Comparison of ENCODE assay signal across 1 mouse cellular context in the genomic region with DNA sequence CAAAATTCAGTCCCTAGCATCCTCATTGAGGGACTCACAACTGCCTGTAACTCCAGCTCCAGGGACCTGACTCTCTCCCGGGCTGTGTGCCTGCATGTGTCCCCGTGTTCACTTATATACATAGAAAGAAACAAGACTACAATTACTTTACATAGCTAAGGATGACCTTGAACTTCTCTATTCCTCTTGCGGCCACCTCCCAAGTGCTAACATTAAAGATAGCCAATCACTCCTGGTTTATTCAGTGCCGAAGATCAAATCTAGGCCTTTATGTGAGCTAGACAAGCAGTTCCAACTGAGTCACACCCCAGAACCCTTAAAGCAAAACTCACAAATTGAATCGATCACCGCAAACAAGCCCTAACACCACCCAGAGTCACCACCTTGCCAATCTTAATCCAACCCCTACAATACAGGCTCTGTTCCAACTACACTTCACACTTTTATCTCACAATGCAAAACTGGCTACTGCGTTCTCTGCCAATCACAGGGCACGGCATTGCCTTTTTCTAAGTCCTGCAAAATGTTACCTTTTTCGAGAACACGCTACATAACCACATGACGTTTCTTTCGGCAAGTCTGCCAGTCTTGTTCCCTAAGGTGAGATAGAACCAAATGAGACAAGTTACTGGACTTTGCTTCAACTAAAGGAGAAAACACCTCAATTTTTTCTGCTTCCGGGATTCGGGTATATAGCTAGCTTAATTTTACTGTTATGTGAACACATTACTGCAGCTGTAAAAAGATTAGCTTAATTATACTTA.
TF ChIP-seq lines count a peak whose summit lies in the region.

No protein-coding gene starts in this region.

TF ChIP-seq in MEL, 35 proteins besides CTCF, POLR2A, EP300 and RAD21 (continued from another document):
- TF ChIP-seq E2F4 (IDR thresholded peaks at IDR 0.05; ENCODE audit: borderline replicate concordance, low read depth, low read length) (0 out of 2 replicates have a peak, but pooled peaks have one; percentile 33), ZC3H11A (IDR thresholded peaks at IDR 0.05; ENCODE audit: low read depth, low read length) (no peak), TBP (IDR thresholded peaks at IDR 0.05; ENCODE audit: low read depth, low read length) (peak; percentile 83), POLR2AphosphoS5 (IDR thresholded peaks at IDR 0.05; ENCODE audit: borderline replicate concordance, low read depth, low read length) (no peak), CHD1 (IDR thresholded peaks at IDR 0.05; ENCODE audit: low read depth, low read length) (peak; percentile 87; the same call in 1 of the 2 replicates), POLR2AphosphoS2 (IDR thresholded peaks at IDR 0.05; ENCODE audit: low read length) (peak; percentile 58; the same call in 1 of the 2 replicates), MYB (IDR thresholded peaks at IDR 0.05; ENCODE audit: low read depth, low read length) (0 out of 2 replicates have a peak, but pooled peaks have one; percentile 35), UBTF (IDR thresholded peaks at IDR 0.05; ENCODE audit: borderline replicate concordance, insufficient read depth, low read depth, low read length) (0 out of 2 replicates have a peak, but pooled peaks have one; percentile 23), RCOR1 (IDR thresholded peaks at IDR 0.05; ENCODE audit: low read depth, low read length) (peak; percentile 36; the same call in 1 of the 2 replicates), JUND (IDR thresholded peaks at IDR 0.05; ENCODE audit: low read depth, low read length) (peak; percentile 65; the same call in 1 of the 2 replicates), MXI1 (IDR thresholded peaks at IDR 0.05; ENCODE audit: low read depth, low read length) (peak; percentile 71; the same call in 1 of the 2 replicates), SIN3A (IDR thresholded peaks at IDR 0.05; ENCODE audit: low read length) (no peak; the same call in none of the 2 replicates), KAT2A (conservative IDR thresholded peaks at IDR 0.05; ENCODE audit: low read depth, low read length) (0 out of 2 replicates have a peak, but pooled peaks have one; percentile 4), MAZ (IDR thresholded peaks at IDR 0.05; ENCODE audit: low read depth, low read length) (0 out of 2 replicates have a peak, but pooled peaks have one; percentile 27)
